Mouse (Mus musculus) retina, embryonic 14.5 days (tissue): ENCODE measurements around the gene Klrb1a.
A peak's percentile ranks its signal among the peaks of the same experiment; 100 is the strongest.

Experiments
- DNase-seq: peaks from one replicate; pipeline ENCODE4 v3.0.0-alpha.2; 2015; ENCODE audit warnings: low spot score

Klrb1a gene

GRCm38 (mm10) chr6:128602026-128602425, 21.3 kb downstream of the Klrb1a start:
- DNase-seq: peak; percentile 17

DNA sequence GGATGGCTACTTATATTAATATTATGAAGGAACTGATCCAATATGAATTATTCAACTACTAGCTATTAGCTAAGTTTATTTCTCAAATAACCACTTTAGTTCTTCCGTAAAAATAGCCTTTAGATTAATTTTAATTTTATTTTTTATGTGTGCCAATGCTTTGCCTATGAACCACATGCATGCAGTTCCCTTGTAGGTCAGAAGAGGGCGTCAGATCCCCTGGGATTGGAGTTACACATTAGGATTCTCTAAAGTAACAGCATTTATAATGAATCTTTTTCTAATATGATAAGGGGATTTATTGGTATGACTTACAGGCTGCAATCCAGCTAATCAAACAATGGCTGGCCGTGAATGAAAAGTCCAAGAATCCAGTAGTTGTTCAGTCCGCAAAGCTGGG, 23.8 kb downstream of the Klrb1a start:
- DNase-seq: no peak

DNA sequence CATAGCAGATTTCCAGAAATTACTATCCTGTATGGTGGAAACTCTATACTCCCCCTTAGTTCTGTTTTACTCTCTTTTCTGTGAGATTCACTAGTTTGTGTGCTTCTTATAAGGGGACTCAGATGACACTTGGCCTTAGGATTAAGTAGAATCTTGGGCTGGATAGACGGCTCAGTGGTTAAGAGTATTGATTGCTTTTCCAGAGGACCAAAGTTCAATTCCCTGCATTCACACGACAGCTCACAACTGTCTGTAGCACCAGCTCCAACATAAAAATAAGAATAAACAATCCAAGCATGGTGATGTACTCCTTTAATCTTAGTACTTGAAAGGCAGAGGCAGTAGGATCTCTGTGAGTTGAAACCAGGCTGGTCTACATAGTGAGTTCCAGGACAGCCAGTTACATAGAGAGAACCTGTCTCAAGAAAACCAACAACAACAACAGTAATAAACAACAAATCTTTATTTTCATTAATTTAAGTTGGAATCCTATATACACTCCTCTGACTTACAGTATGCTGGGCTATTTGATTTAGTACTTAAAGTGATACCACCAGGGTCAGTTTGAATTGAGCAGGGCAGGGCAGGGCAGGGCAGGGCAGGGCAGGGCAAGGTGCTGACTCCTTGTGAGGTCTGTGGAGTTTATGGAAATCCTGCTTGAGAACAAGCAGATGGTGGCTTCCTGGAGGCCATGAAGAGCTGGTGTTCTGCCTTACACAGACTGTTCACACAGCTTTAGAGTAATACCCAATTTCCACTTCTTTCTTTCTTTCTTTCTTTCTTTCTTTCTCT, 24.9 kb downstream of the Klrb1a start:
- DNase-seq: no peak

GRCm38 (mm10) chr6:128597121-128597522, 26.2 kb downstream of the Klrb1a start:
- peak; percentile 25 for DNase-seq

DNA sequence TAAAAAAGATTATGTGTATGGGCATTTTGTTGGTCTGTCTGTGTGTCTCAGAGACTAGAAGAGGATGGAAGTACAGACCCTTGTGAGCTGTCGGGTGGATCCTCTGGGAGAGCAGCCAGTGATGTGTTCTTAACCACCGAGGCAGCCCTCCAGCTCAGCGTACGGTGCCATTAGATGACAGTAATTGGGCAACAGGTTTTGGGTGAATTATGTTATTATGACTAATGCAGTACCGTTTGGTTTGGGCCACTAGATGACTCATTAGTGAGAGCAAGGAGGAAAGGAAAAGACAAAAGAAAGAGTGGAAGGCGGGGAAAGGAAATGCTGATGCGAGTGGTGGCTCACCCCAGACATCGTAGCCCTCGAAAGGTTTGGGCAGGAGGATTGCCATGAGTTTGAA, 28.7 kb downstream of the Klrb1a start:
- DNase-seq: no peak

DNA sequence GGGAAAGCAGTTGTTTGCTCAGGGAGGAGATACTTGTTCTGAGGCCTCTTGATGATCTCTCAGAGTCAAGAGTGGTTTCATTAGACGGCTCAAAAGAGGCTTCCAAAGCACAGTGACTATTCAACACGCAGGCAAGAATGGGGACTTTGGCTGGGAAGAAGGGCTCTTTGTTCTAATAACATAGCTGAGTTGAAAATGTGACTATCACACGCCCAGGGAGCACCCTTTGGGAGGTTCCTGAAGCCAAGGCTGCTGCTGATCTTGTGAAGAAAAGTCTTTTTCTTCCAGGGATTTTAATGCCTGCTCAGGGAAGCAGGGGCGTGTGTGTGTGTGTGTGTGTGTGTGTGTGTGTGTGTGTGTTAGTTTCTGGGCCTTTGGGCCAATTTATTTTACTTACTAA, 33.9 kb downstream of the Klrb1a start:
- DNase-seq: no peak

DNA sequence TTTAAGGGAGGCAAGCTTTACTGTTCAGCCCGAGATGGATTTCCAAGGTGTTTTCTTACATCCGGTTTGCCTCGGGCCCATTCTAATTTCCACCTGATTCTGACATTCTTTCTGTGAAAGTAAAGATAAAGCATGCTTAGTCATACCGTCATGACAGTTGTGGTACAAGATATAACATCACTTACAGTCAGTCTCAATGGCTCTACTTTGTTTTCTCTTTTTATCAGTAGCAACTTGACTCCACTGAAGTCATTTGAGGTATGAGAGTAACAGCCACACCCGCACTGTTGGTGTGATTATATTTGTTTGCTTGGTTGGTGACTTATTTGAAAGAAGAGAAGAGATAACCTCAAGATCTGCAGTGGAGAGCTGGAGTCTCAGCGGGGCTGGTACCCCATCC, 35.7 kb downstream of the Klrb1a start:
- no peak for DNase-seq

DNA sequence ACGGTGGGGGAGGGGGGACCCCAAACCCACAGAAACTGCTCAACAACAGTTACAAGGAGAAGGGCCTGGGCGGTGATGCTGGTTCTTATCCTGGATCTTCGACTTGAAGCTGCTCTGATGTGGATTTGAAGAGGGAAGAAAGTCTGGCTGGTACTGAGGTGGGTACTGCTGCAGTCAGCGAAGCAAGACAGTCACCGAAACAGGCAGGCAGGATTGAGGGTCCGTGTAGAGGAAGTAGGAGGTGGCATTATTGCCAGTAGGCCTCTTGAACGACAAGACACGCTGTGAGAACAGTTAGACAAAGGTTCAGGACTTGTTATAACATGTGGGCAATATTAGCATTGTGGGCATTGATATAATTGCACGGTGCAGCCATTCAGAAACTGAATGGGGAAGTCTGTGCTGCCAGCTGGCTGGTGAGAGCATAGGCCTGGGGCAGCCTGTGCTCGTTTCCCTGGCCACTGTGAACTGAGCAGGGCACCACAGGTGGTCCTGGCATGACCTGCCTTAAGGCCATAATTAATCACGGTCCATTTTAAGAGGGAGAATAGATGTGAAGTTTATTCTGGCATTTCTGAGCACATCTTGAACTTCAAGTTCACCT, 37.6 kb downstream of the Klrb1a start:
- DNase-seq: peak; percentile 18

DNA sequence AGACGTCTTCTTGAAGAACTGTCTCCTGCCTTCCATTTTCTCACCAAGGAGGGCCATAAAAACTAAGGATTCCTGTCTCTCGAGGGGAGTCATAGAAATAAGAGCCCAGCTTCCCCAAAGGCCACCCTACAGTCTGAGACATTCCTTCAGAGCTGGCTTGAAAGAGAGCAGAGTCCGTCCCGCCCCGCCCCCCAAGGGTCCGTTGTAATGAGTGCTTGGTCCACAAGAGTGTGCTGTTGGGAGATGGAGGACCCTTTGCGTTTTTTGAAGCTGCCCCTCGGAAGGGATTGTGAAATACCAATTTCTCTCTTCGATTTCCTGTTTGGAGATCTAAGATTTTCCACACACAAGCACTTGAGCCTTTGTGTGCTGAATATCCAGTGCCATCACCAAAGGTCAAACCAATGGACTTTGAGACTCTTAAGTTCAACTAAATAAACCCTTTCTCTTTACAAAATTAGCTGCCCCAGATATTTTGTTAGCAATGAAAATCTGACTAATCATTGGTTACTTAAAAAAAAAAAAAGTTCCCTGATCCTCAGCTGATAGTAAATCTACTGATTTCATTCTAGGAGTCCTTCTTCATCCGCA, 39.2 kb downstream of the Klrb1a start:
- DNase-seq: peak; percentile 76

DNA sequence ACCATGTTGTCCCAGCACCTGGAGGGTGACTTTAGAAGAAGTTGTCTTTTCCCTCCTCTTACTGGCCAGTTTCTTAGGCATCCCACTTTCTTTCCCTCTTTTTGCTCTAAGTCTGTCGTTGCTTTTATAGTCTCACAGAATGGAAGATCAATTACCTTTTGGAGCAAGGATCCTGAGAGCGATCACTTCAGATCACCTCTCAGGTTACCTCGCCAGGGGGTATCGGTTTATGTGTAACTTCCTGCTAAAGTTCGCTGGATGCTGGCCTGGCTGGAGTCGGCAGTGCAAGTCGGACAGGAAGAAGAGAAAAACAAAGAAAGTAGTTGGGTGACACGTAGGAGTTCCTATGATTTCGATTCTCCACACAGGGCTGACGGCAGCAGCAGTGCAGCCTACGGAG, 41.8 kb downstream of the Klrb1a start, which contains the start of gene A2ml1:
A2ml1 (minus strand) TSS at position 101 of the 400 bp plus-strand sequence.
- DNase-seq: no peak

GRCm38 (mm10) chr6:128577301-128577700, 46.0 kb downstream of the Klrb1a start:
- no peak for DNase-seq

DNA sequence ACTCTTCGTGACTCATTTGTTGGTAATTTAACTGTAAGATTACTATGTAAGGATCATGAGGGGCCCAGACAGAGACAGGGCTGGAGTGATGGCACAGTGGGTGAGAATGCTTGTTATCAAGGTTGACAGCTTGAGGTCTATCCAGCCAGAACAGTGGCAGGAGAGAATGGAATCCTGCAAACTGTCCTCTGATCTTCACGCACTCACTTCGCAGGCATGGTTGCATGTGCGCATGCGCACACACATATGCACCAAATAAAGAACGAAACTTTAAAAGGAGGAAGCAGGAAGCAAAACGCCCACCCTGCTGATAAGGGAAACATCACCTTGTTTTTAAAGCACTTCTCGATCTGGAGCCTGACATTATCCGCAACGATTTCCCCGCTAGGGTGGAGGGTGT, 56.7 kb downstream of the Klrb1a start:
- no peak for DNase-seq
